Mouse (Mus musculus) forebrain, postnatal 0 days (tissue): ENCODE results near the gene Mt2. TPM values are rescaled to one million over a fixed set of nuclear protein-coding genes. Genes with fewer than 3 reads are reported as not detected.
A peak's percentile ranks its signal among the peaks of the same experiment; 100 is the strongest.

Experiments used
- ATAC-seq: fragments of 200-750 bp; cut with Nextera tagmentation; 2 replicates; pipeline ENCODE4 v1.8.0; 2017; ENCODE audit warnings: mild to moderate bottlenecking, moderate library complexity
- DNase-seq: peaks from one replicate; pipeline ENCODE4 v3.0.0-alpha.2; 2015
- H3K27ac ChIP-seq: fragments of 300-500 bp; sonication (generic); 2 replicates; pipeline ENCODE4 v1.5.1; 2014; ENCODE audit warnings: low read depth, mild to moderate bottlenecking, antibody characterized with exemption, low read length, moderate library complexity, mixed read lengths
- H3K27me3 ChIP-seq: fragments of 300-500 bp; sonication (generic); 2 replicates; pipeline ENCODE4 v1.6.1; 2014; ENCODE audit warnings: mild to moderate bottlenecking, low read length, mixed read lengths; ENCODE audit not compliant: insufficient read depth
- H3K36me3 ChIP-seq: fragments of 300-500 bp; sonication (generic); 2 replicates; pipeline ENCODE4 v1.6.1; 2014; ENCODE audit warnings: mild to moderate bottlenecking, moderate library complexity; ENCODE audit not compliant: insufficient read depth
- H3K4me1 ChIP-seq: fragments of 300-500 bp; sonication (generic); 2 replicates; pipeline ENCODE4 v1.6.1; 2014; ENCODE audit warnings: antibody characterized with exemption; ENCODE audit not compliant: insufficient read depth
- H3K4me2 ChIP-seq: fragments of 300-500 bp; sonication (generic); 2 replicates; pipeline ENCODE4 v1.6.1; 2014; ENCODE audit warnings: low read depth, mild to moderate bottlenecking, moderate library complexity
- H3K4me3 ChIP-seq: fragments of 300-500 bp; sonication (generic); 2 replicates; pipeline ENCODE4 v1.5.1; 2014; ENCODE audit warnings: low read depth, low read length, mixed read lengths
- H3K9ac ChIP-seq: fragments of 300-500 bp; sonication (generic); 2 replicates; pipeline ENCODE4 v1.6.1; 2014; ENCODE audit warnings: mild to moderate bottlenecking
- H3K9me3 ChIP-seq: fragments of 300-500 bp; sonication (generic); 2 replicates; pipeline ENCODE4 v1.6.1; 2016; ENCODE audit warnings: low read length
- CTCF ChIP-seq: sonication (generic); IDR thresholded peaks from 2 replicates; pipeline ENCODE4 v1.5.1; 2016; ENCODE audit warnings: antibody characterized with exemption, control low read depth, low read depth
- WGBS: fragments of 180-500 bp; shearing (Covaris S2); extraction: QIAGEN DNeasy Blood & Tissue Kit; methylation state at CpG from one replicate; pipeline ENCODE4 v1.1.7; 2014; 5-methylcytosine and 5-hydroxymethylcytosine counted together
- polyA plus RNA-seq: library from polyadenylated mRNA; unstranded; fragments of >200 nt; fragmentation: Nextera tagmentation; extraction: Ambion mirVana; gene quantifications from 2 replicates; pipeline ENCODE4 v1.2.1, GENCODE M21; 2015
- total RNA-seq: library from RNA; depleted of rRNA; stranded (reverse); fragments of >200 nt; gene quantifications from 2 replicates; pipeline ENCODE4 v1.2.3, GENCODE M21; 2014

Mt2 gene
- total and polyA plus RNA-seq, 2 experiments from 2014 or later, result 88.1 to 143 TPM

DNA sequence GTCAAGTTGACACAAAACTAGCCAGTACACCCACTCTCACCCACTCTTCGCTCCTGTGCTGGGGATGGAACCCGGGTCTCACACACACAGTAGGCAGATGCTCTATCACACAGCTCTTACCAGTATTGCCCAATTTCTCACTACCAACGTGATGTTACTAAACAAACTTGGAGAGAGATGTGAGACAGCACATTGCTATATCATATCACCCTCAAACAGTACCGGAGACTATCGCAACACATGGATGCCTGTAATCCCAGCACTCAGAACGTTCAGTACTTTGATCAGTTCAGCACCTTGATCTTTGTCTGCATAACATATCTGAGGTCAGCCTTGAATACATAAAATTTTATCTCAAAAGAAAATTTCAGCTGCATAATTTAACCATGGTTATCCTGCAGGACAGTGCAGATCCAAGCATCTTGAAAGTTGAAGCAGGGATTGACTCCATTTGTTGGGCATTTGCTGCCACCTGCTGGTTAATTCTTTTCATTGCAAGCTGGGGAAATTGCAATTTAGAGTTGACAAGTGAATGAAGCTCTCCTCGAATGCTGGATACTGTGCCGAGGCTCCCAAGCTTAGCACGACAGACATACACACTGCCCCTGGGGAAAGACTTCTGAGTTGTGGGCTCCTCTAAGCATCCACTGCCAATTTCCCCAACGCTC lies 26.9 kb downstream of the Mt2 start:
- peak; percentile 71 for ATAC-seq

DNA sequence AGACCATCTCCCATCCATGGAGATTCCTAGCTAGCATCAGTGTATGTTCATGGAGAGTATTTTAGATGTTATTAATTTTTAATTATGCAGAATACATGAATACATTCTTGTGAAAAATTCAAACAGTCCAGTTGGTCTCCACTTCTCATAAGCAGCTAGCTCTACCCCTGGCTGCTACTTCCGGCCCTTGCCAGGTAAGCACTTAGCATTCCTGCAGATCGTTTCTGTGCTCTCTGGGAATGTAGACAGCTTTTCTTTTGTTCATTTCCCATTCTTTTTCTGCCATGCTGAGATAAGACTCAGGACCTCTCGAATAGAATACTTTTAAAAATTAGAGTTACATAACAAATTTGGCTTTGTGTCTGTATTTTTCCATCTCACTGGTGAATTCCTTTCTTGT lies 31.6 kb downstream of the Mt2 start:
- TF ChIP-seq CTCF, result no peak
- no peak overlapping the region for H3K9ac ChIP-seq
- no peak overlapping the region for H3K4me2 ChIP-seq
- H3K4me3 ChIP-seq, result no peak overlapping the region
- WGBS, result 67% methylated on average over 3 of the region's 3 CpGs
- H3K4me1 ChIP-seq, result no peaks in the 10 kb centered on the region
- H3K27ac ChIP-seq, result no peak overlapping the region
- no peaks in the 10 kb centered on the region for H3K27me3 ChIP-seq
- H3K36me3 ChIP-seq, result no peaks in the 10 kb centered on the region
- no peaks in the 10 kb centered on the region for H3K9me3 ChIP-seq
- ATAC-seq (no peak), DNase-seq (no peak)

More for the DNA sequence above, 26.9 kb downstream of the Mt2 start:
- Histone ChIP-seq H3K9ac (no peak overlapping the region), H3K9me3 (no peaks in the 10 kb centered on the region), H3K27ac (no peak overlapping the region), H3K4me1 (no peaks in the 10 kb centered on the region), H3K4me3 (no peak overlapping the region), H3K4me2 (no peak overlapping the region), H3K36me3 (no peaks in the 10 kb centered on the region), H3K27me3 (no peaks in the 10 kb centered on the region)
- 46% methylated on average over 10 of the region's 10 CpGs for WGBS
- DNase-seq, result peak; percentile 93
- peak; percentile 91 for TF ChIP-seq CTCF

DNA sequence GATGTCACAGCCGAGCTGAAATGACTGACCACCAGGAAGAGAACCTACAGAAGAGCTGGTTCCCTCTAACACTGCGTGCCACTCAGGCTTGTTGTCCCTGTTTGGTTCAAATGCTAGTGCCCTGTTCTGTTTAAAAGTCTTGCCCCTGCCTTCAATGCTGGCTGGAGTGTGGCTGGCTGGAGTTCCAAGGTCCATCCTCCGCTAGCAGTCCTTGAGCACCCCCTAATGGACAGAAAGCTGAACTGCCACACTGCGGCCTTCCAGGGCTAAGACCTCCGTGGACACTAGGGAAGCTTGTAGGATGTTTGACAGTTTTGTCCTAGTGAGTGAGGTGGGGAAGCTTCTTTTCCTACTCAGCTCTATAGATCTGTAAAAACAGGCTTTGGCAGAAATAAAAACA lies 33.3 kb downstream of the Mt2 start:
- no peaks in the 10 kb centered on the region for H3K36me3 ChIP-seq
- ATAC-seq (peak; percentile 61; the same call in 1 of the 2 replicates), DNase-seq (peak; percentile 72)
- no peak overlapping the region for H3K4me2 ChIP-seq
- H3K9me3 ChIP-seq, result no peaks in the 10 kb centered on the region
- no peak overlapping the region for H3K9ac ChIP-seq
- no peak overlapping the region for H3K4me3 ChIP-seq
- no peak overlapping the region for H3K27ac ChIP-seq
- H3K27me3 ChIP-seq, result no peaks in the 10 kb centered on the region
- 0 out of 2 replicates have a peak, but pooled peaks cover 3% of the 10 kb centered on the region for H3K4me1 ChIP-seq
- TF ChIP-seq CTCF, result peak; percentile 86
- 15% methylated on average over 5 of the region's 5 CpGs for WGBS

DNA sequence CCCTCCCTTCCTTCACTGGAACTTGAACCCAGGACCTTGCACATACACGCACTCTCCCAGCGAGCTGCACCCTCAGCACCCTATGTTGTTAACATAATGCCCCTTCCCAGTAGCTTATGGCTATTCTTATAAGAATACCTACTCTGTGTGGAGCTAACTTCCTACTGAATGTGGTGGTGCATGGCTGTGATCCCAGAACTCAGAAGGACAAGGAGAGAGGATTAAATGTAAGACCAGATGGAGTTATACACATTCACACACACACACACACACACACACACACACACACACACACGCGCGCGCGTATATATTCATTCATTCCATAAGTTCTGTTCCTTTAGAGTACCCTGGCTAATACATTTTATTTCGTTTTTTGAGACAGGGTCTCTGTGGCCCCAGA lies 33.8 kb downstream of the Mt2 start:
- DNase-seq (no peak), ATAC-seq (0 out of 2 replicates have a peak, but pooled peaks have one; percentile 34)
- H3K9ac ChIP-seq, result no peak overlapping the region
- H3K4me1 ChIP-seq, result 0 out of 2 replicates have a peak, but pooled peaks cover 3% of the 10 kb centered on the region
- no peak overlapping the region for H3K27ac ChIP-seq
- no peak overlapping the region for H3K4me2 ChIP-seq
- no peak for TF ChIP-seq CTCF
- no peaks in the 10 kb centered on the region for H3K9me3 ChIP-seq
- H3K27me3 ChIP-seq, result no peaks in the 10 kb centered on the region
- 69% methylated on average over 8 of the region's 8 CpGs for WGBS
- H3K36me3 ChIP-seq, result no peaks in the 10 kb centered on the region
- no peak overlapping the region for H3K4me3 ChIP-seq

DNA sequence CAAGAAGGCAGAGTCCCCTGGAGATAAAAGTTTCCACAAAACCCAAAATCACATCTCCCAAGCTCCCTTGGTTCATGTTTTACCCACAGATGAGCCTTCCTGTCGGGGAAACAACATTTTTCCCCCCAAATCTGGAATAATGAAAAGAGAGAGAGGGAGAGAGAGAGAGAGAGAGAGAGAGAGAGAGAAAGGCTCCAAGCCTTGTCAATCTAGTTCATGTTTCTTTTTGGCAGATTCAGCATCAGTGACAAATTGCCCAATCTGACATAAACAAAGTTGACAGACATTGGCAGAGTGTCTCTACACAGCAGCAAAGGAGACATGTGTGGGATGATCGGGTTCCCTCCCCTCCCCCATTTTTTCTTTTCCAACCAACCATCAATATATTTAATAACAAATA lies 35.0 kb downstream of the Mt2 start:
- H3K27me3 ChIP-seq, result no peaks in the 10 kb centered on the region
- no peak overlapping the region for H3K4me2 ChIP-seq
- no peak for TF ChIP-seq CTCF
- ATAC-seq, result no peak
- WGBS, result 49% methylated on average over 2 of the region's 2 CpGs
- H3K9ac ChIP-seq, result no peak overlapping the region
- H3K9me3 ChIP-seq, result no peaks in the 10 kb centered on the region
- no peak for DNase-seq
- H3K4me3 ChIP-seq, result no peak overlapping the region
- 0 out of 2 replicates have a peak, but pooled peaks cover 3% of the 10 kb centered on the region for H3K4me1 ChIP-seq
- no peak overlapping the region for H3K27ac ChIP-seq
- no peaks in the 10 kb centered on the region for H3K36me3 ChIP-seq

DNA sequence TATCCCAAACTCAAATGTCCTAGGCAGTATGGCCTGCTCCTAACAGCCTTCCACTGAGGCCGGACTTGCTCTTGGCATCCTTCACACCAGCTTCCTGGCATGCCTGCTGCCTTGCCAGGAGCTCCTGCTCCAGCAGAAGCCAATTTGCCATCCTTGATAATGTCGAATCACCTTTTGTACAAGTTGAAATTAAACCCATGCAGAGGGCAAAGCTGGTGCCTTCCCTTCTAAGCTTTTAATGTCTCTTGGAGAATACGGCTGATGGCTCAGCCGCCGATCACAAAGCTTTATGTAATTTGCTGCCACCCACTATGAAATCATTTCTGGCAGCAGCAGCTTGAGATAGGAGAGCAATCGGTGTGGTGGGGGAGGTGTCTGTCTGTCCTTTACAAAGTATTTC lies 37.2 kb downstream of the Mt2 start:
- Histone ChIP-seq H3K36me3 (no peaks in the 10 kb centered on the region), H3K9me3 (no peaks in the 10 kb centered on the region), H3K27ac (peak overlapping the region; percentile 35; the same call in 1 of the 2 replicates), H3K4me2 (no peak overlapping the region), H3K27me3 (no peaks in the 10 kb centered on the region), H3K4me1 (0 out of 2 replicates have a peak, but pooled peaks cover 3% of the 10 kb centered on the region), H3K4me3 (no peak overlapping the region), H3K9ac (no peak overlapping the region)
- no peak for TF ChIP-seq CTCF
- WGBS, result 63% methylated on average over 6 of the region's 6 CpGs
- ATAC-seq (no peak), DNase-seq (no peak)

DNA sequence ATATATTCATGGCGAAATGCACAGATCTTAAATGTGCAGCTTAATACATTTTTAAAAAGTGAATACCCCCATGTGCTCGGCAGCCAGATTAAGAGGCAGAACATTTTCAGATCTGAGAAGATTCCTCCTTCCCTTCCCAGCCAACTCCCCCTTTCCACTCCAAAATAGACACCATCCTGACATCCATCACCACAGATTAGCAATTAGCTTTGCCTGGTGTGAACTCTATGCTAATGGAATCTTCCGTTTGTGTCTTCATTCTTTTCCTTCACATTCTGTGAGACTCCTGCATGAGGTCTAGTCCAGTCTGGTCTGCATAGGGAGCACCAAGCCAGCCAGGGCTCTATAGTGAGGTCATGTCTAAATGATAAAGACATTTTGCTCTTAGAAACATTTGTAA lies 37.8 kb downstream of the Mt2 start:
- no peak overlapping the region for H3K4me2 ChIP-seq
- no peak for ATAC-seq
- H3K4me1 ChIP-seq, result 0 out of 2 replicates have a peak, but pooled peaks cover 3% of the 10 kb centered on the region

More for the DNA sequence above, 37.8 kb downstream of the Mt2 start:
- 41% methylated on average over 3 of the region's 3 CpGs for WGBS
- Histone ChIP-seq H3K9me3 (no peaks in the 10 kb centered on the region), H3K9ac (no peak overlapping the region), H3K27me3 (no peaks in the 10 kb centered on the region), H3K36me3 (no peaks in the 10 kb centered on the region), H3K4me3 (no peak overlapping the region), H3K27ac (no peak overlapping the region)
- DNase-seq, result no peak
- no peak for TF ChIP-seq CTCF
